Mouse (Mus musculus) right cerebral cortex, postnatal 25 days (tissue): ENCODE results near the gene Nkiras1.

ENCODE experiments used
- DNase-seq: peaks from one replicate; pipeline ENCODE4 v3.0.0; 2022

Gene Nkiras1

DNA sequence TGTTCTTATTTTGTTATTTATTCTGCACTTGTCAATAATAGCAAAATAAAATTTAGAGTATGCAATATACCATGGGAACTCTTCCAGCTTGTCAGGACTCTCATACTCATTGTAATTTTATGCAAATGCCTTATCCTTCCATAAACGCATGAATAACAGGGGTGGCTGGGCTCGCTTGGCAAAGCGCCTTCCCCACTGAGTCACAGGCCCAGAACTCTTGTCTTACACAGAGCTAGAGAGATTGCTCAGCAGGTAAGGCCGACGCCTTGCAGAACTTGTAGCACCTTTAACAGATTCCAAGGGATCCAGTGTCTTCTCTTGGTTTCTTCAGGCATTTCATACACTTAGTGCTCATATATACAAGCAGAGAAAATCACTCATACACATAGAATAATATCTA is 9.4 kb downstream of the Nkiras1 start:
- DNase-seq = no peak

- no peak for DNase-seq
Measured at GRCm38 (mm10) chr14:18284581-18284980, 13.6 kb downstream of the Nkiras1 start.

- DNase-seq = no peak
Measured at GRCm38 (mm10) chr14:18285476-18285875, 14.5 kb downstream of the Nkiras1 start.

GRCm38 (mm10) chr14:18286441-18286840 is 15.5 kb downstream of the Nkiras1 start:
- no peak for DNase-seq

DNA sequence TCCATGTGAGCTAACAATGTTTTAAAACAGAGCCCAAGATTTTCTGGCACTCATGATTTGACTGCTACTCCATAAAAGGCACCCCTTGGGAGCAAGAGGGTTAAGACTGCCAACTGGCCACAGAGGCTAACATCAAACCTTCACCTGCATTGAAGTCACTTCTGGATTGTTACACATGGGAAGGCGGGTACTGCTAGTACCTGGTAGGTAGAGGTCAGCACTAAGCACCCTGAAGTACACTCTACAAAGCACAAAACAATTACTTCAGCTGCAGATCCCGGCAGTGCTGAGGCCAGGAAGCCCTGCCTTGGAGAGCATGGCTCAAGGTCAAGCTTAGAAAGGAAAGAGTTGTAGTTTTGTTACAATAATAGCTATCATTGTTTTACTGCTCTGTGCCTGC is 16.5 kb downstream of the Nkiras1 start:
- DNase-seq = no peak

DNA sequence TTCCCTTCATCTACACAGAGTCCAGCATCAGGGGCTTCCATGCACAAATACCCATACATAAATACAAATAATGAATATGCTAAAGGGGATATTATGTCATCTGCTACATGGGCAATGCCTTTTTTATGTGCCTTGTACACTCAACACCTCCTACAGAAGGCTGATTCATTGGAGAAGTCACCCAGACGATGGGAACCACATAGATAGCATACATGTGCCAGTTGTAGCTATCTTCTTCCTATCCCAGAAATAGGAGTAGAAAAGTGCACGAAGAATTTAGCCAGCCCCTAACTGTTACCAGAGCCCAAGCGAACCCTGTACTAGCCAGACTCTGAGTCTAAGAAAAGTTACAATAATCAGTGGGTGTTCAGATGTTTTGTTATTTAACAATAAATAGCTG is 21.2 kb downstream of the Nkiras1 start:
- peak; percentile 15 for DNase-seq

DNA sequence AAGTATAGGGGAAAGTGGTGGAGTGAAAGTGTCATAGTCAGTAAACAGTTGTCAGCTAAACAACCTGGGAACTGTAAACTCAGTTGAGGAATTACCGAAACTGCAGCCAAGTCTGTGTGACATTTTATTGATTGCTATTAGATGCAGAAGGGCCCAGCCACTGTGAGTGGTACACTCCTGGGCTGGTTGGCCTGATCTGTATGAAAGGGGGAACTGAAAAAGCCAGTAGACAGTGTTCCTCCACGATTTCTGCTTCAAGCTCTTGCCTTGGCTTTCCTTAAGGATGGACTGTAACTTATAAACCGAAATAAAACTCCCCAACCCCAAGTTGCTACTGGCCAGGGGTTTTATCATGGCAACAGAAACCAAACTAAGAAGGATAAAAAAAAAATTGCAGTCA is 21.6 kb downstream of the Nkiras1 start:
- DNase-seq = no peak

GRCm38 (mm10) chr14:18297441-18297840 is 26.5 kb downstream of the Nkiras1 start:
- no peak for DNase-seq

GRCm38 (mm10) chr14:18298874-18299273 is 27.9 kb downstream of the Nkiras1 start:
- DNase-seq = no peak

- no peak for DNase-seq
Measured at GRCm38 (mm10) chr14:18300676-18301075, 29.7 kb downstream of the Nkiras1 start.

- no peak for DNase-seq
Measured at GRCm38 (mm10) chr14:18301591-18301990, 30.7 kb downstream of the Nkiras1 start.

DNA sequence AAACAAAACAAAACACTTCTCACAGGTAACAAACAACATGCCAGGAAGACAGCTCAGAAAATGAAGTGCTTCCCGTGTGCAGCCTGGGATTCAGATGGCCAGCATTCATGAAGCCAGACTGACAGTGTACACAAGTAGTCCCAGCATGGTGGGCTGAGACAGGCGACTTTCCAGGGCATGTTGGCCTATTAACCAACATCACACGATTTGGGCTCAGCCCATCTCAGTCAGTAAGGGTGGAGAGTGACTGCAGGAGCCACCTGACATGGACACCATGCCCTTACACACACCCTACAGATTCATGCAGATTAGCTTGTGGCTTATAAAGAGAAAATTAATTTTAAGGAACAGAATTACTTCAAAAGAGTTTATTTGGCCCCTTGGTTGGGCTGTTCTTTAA is 31.8 kb downstream of the Nkiras1 start:
- DNase-seq = no peak

DNA sequence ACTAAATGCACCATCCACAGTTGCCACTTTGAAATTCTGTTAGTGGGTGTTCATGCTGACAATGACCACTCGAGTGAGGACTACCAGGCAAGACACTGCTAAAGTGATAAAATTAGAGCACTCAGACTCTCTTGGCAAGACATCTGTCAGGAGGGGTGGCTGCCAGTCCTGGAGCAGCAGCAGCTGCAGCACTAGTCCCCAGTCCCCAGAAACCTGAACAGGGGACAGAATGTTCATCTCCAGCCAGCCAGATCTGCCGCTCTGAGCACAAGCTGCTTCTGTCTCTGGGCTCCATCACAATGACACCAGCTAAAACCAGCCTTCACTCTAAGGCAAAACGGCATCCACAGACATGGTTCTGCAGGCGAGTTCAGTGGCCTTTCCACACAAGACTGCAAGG is 32.3 kb downstream of the Nkiras1 start:
- DNase-seq = peak; percentile 65

- no peak for DNase-seq
Measured at GRCm38 (mm10) chr14:18304165-18304564, 33.2 kb downstream of the Nkiras1 start.

- no peak for DNase-seq
Measured at GRCm38 (mm10) chr14:18317457-18318411, 46.8 kb downstream of the Nkiras1 start.

DNA sequence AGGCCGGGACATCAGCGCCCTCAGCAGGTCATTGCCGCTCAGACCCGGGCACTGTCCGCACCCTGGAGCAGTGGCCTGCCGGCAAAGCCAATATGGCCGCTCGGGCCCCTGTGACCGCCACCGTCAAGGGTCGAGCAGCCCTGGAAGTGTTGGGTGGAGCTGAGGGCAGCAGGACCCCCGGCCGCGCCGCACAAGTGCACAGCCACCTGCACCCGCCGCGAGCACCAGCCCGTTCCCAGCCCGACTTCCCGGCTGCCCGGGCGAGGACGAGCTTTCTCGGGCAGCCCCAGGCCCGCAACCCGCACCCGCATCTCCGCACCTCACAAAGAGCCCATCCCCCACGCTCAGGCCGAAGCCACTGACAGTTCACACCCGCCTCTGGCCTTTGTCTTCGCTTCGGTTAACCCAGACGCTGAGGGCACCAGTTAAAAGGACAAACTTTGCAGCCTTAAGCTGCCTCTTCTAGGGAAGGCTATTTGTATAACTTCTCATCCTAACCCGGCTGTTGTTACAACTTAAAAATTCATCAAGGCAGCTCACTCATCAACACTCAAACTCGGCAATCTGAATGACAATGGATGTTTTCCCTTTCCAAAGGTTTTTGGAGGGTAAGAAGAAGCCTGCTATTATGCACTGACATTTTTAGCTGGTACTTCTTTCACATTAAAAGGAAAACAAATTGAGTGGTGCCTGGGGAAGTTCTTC is 56.2 kb downstream of the Nkiras1 start:
- no peak for DNase-seq

DNA sequence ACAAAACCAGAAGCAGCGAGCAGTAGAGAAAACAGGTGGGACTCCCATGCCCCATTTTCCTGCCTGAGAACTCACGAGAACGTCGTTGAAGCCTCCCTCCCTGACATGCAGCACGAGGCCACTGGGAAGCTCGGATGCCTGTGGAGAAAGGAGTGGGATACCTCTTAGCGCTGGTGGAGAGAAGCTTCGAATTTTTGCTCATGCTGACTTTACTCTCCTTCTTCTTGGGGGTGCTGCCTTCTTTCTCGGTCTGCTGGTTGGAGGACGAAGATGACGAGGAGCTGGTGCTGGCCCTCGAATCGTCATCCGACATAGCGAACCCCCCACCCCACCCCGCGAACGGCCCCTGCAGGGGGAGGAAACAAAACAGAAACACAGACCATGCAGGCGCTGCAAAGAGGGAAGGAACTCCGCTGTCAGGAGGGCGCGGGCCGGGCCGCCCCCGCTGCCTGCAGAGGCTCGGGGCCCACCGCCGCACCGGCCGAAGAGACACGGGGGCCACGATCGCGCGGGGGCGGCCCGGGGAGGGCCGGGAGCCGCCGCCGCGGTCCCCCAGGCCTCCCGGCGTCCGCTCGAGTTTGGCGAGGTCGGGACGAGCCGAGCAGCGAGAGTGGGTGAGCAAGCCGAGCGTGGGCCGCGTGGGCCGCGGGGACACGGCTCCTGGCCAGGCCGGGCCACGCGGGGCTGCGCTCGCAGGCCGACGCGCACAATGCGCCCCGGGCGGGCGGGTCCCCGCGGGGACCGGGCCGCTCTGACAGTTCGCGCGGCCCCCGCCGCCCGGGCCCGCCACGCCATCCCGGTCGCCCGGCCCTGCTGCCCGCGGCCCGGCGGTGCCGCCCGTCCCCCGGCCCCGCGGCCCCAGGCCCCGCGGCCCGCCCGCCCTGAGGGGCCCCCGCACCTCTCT is 60.1 kb downstream of the Nkiras1 start:
- DNase-seq = peak; percentile 52

DNA sequence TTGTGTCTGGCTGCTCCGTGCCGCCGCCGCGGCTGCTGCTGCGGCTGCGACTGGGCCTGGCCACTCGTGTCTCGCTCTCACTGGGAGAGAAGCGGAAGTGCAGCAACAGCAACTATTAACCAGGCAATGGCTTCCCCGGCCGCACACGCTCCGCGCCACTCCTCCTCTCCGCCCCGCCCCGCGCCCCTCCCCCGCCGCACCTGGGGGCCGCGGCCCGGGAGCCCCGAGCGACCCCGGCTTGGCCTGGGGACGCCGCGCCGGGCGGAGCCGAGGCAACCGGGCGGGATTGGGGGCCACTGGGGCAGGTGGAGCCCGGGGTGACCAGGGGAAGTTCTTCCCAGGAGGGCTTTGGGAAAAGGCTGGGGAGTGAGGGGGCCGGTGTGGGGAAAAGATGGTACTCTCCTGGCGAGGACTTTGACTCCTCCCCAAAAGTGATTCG is 60.8 kb downstream of the Nkiras1 start, which contains the start of gene Ube2e1:
Ube2e1 (minus strand) TSS at position 167 of the 439 bp plus-strand sequence.
- peak; percentile 78 for DNase-seq
